Mouse (Mus musculus) kidney, postnatal 0 days (tissue): ENCODE results near the gene Olfr978. TPM values are rescaled to one million over a fixed set of nuclear protein-coding genes. Genes with fewer than 3 reads are reported as not detected.

ENCODE experiments used
- ATAC-seq: fragments of 200-750 bp; cut with Nextera tagmentation; replicated peaks from 2 replicates; pipeline ENCODE4 v1.8.0; 2017; ENCODE audit warnings: low read depth, moderate number of reproducible peaks, moderate TSS enrichment, moderate library complexity; ENCODE audit not compliant: low FRiP score
- DNase-seq: peaks from one replicate; pipeline ENCODE4 v3.0.0-alpha.2; 2016; ENCODE audit warnings: low spot score
- H3K27ac ChIP-seq: fragments of 300-500 bp; sonication (generic); 2 replicates; pipeline ENCODE4 v1.5.1; 2014; ENCODE audit warnings: mild to moderate bottlenecking
- H3K27me3 ChIP-seq: fragments of 300-500 bp; sonication (generic); 2 replicates; pipeline ENCODE4 v1.6.1; 2014; ENCODE audit warnings: low read length, mixed read lengths; ENCODE audit not compliant: insufficient read depth
- H3K36me3 ChIP-seq: fragments of 300-500 bp; sonication (generic); 2 replicates; pipeline ENCODE4 v1.6.1; 2014; ENCODE audit warnings: low read length, mixed read lengths; ENCODE audit not compliant: insufficient read depth
- H3K4me1 ChIP-seq: fragments of 300-500 bp; sonication (generic); replicated peaks from 2 replicates; pipeline ENCODE4 v1.6.1; 2014; ENCODE audit warnings: antibody characterized with exemption, low read length, mixed read lengths; ENCODE audit not compliant: insufficient read depth
- H3K4me2 ChIP-seq: fragments of 300-500 bp; sonication (generic); 2 replicates; pipeline ENCODE4 v1.6.1; 2014; ENCODE audit warnings: mild to moderate bottlenecking, low read length, moderate library complexity, mixed read lengths
- H3K4me3 ChIP-seq: fragments of 300-500 bp; sonication (generic); replicated peaks from 2 replicates; pipeline ENCODE4 v1.5.1; 2014; ENCODE audit warnings: low read depth, low read length
- H3K9ac ChIP-seq: fragments of 300-500 bp; sonication (generic); 2 replicates; pipeline ENCODE4 v1.6.1; 2014; ENCODE audit warnings: low read depth, low read length
- H3K9me3 ChIP-seq: fragments of 300-500 bp; sonication (generic); replicated peaks from 2 replicates; pipeline ENCODE4 v1.6.1; 2016; ENCODE audit warnings: low read length, inconsistent platforms, mixed read lengths
- CTCF ChIP-seq: IDR thresholded peaks from 2 replicates; pipeline ENCODE4 v1.5.1; 2016; ENCODE audit warnings: antibody characterized with exemption, low read depth, mild to moderate bottlenecking, moderate library complexity
- WGBS: fragments of 180-500 bp; shearing (Covaris S2); extraction: QIAGEN DNeasy Blood & Tissue Kit; methylation state at CpG from one replicate; pipeline ENCODE4 v1.1.7; 2014; 5-methylcytosine and 5-hydroxymethylcytosine counted together
- polyA plus RNA-seq: library from polyadenylated mRNA; unstranded; fragments of >200 nt; fragmentation: Nextera tagmentation; extraction: Ambion mirVana; gene quantifications from 2 replicates; pipeline ENCODE4 v1.2.1, GENCODE M21; 2015

Olfr978 gene
- polyA plus RNA-seq, 1 experiment from 2014 or later: not detected

DNA sequence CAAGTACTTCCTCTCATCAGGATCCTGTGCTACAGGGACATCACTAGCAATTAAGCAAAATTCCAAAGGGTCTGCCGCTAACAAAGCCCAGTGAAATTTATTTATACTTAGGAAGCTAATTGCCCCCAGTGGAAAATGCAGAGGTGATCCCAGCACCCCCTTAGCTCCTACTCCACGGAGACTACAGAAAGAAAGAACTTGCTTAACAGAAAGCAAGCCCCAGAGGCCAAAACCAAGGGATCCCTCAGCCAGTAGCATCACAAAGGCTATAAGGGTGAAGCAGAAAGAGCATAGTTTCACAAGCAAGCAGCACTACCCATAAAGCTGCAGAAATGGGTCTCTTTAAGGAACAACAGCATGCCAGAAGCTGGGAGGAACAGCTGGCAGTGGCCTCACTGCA, 29.3 kb downstream of the Olfr978 start, which contains the start of gene Olfr981:
Gene Olfr981 (plus strand): TSS at position 301 of the 400 bp plus-strand sequence.
- WGBS: 72% methylated on average over 2 of the region's 2 CpGs

More for the DNA sequence above, 29.3 kb downstream of the Olfr978 start, which contains the start of gene Olfr981:
- no peaks in the 10 kb centered on the region for H3K9me3 ChIP-seq
- no peak for TF ChIP-seq CTCF
- no peak for DNase-seq
- no peak within 1 kb of the TSS for H3K4me3 ChIP-seq
- H3K4me1 ChIP-seq: no peaks in the 10 kb centered on the region
- no peak within 1 kb of the TSS for H3K4me2 ChIP-seq
- no peak within 1 kb of the TSS for H3K9ac ChIP-seq
- no peaks in the 10 kb centered on the region for H3K27me3 ChIP-seq
- H3K36me3 ChIP-seq: no peaks in the 10 kb centered on the region
- ATAC-seq: no peak
- H3K27ac ChIP-seq: no peak within 1 kb of the TSS

Other genes with a start within 250 kb of the Olfr978 start
- not detected in 2 replicates for gene Olfr967, start 245.9 kb upstream of the Olfr978 start, polyA plus RNA-seq
- not detected in 2 replicates for gene Olfr968, start 208.9 kb upstream of the Olfr978 start, polyA plus RNA-seq
- gene Olfr969, start 201.2 kb upstream of the Olfr978 start, polyA plus RNA-seq: not detected in 2 replicates
- gene Olfr970, start 183.3 kb upstream of the Olfr978 start, polyA plus RNA-seq: not detected in 2 replicates
- gene Olfr971, start 155.2 kb upstream of the Olfr978 start, polyA plus RNA-seq: not detected in 2 replicates
- not detected in 2 replicates for gene Olfr972, start 125.7 kb upstream of the Olfr978 start, polyA plus RNA-seq
- gene Olfr229, start 84.8 kb upstream of the Olfr978 start, polyA plus RNA-seq: not detected in 2 replicates
- not detected in 2 replicates for gene Olfr974, start 54.6 kb upstream of the Olfr978 start, polyA plus RNA-seq
- not detected in 2 replicates for gene Olfr975, start 40.1 kb upstream of the Olfr978 start, polyA plus RNA-seq
- gene Olfr976, start 31.0 kb upstream of the Olfr978 start, polyA plus RNA-seq: not detected in 2 replicates
- not detected in 2 replicates for gene Olfr979, start 11.4 kb downstream of the Olfr978 start, polyA plus RNA-seq
- gene Olfr980, start 17.5 kb downstream of the Olfr978 start, polyA plus RNA-seq: not detected in 2 replicates
- not detected in 2 replicates for gene Olfr981, start 29.4 kb downstream of the Olfr978 start, polyA plus RNA-seq
- gene Olfr982, start 81.7 kb downstream of the Olfr978 start, polyA plus RNA-seq: not detected in 2 replicates
- not detected in 2 replicates for gene Olfr983, start 101.5 kb downstream of the Olfr978 start, polyA plus RNA-seq
- not detected in 2 replicates for gene Olfr984, start 122.1 kb downstream of the Olfr978 start, polyA plus RNA-seq
- gene Olfr985, start 138.1 kb downstream of the Olfr978 start, polyA plus RNA-seq: not detected in 2 replicates
- gene Tmem225, start 156.0 kb downstream of the Olfr978 start, polyA plus RNA-seq: not detected in 2 replicates
- gene Olfr986, start 188.8 kb downstream of the Olfr978 start, polyA plus RNA-seq: 0.06 TPM in 1 of 2 replicates, not detected in the other
- gene Zfp202, start 200.2 kb downstream of the Olfr978 start, polyA plus RNA-seq: 3.9 and 4.3 TPM in 2 replicates